Mouse (Mus musculus): Measurements from ENCODE around the gene Plcl2. TPM values are rescaled to one million over a fixed set of nuclear protein-coding genes. Genes with fewer than 3 reads are reported as not detected.
A peak's percentile ranks its signal among the peaks of the same experiment; 100 is the strongest.

Gene Plcl2
- 10.2 and 11.6 TPM in 2 replicates for polyA plus RNA-seq (2015; fragmentation: Nextera tagmentation; extraction: Ambion mirVana)

DNA sequence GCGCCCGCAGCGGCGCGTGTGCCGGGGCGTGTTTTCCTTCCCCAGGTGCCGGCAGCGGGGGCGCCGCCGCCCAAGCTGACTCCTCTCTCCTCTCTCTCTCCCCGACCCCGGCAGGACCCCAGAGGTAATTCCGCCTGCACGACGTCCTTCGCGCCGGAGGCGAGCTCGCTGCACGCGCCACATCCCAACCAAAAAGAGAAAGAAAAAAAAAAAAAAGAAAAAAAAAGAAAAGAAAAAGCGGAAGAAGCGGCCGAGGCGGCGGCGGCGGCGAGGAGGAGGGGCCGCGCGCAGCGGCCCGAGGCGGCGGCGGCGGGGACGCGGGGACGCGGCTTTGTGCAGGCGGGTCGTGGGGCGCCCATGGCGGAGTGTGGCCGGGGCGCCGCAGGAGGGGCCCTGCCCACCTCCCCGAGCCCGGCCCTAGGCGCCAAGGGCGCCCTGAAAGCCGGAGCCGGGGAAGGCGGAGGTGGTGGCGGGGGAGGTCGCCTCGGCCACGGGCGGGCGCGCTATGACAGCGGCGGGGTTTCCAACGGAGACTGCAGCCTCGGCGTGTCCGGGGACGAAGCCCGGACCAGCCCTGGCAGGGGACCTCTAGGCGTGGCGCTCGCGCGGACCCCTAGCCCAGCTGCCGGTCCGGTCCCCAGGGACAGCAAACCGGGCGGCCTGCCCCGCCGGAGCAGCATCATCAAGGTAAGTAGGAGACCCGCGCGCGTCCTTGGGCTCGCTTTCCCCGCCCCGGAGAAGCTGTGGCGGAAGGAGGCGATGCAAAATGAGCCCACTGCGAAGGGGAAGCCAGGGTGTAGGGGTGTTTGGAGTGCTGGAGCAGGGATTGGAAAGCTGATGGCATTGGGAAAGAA is at the start of gene Plcl2:
Gene Plcl2, plus strand, starts transcription at position 153 of the 854 bp plus-strand sequence.
- H3K4me1 ChIP-seq = peaks cover 49% of the 10 kb centered on the region
- no peaks in the 10 kb centered on the region for H3K9me3 ChIP-seq
- H3K9ac ChIP-seq (replicated peaks) = peak within 1 kb of the TSS; percentile 88
- ATAC-seq (replicated peaks) = peak; percentile 66
- H3K27ac ChIP-seq (replicated peaks) = peak within 1 kb of the TSS; percentile 94
- WGBS = under 1% methylated on average over 67 of the region's 95 CpGs
- no peaks in the 10 kb centered on the region for H3K27me3 ChIP-seq
- H3K4me2 ChIP-seq (replicated peaks) = peak within 1 kb of the TSS; percentile 86
- H3K36me3 ChIP-seq = no peaks in the 10 kb centered on the region
- H3K4me3 ChIP-seq = peak within 1 kb of the TSS; percentile 77

DNA sequence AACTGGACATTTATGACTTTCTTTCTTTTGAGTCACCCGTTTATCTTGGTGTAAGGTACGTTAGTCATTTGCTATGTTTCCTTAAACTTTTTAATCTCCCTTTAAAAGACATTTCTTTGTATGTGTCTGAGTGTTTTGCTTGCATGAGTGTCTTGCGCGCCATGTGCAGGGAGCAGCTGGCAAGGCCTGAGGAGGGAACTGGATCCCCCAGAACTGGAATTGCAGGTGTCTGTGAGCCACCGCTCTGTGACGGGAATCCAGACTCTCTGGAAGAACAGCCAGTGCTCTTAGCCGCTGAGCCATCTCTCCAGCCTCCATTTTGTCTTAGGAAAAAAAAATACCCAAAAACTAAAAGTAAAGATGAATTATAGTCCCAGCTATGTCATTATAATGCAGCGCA is 48.9 kb upstream of the Plcl2 start:
- no peaks in the 10 kb centered on the region for H3K9me3 ChIP-seq

DNA sequence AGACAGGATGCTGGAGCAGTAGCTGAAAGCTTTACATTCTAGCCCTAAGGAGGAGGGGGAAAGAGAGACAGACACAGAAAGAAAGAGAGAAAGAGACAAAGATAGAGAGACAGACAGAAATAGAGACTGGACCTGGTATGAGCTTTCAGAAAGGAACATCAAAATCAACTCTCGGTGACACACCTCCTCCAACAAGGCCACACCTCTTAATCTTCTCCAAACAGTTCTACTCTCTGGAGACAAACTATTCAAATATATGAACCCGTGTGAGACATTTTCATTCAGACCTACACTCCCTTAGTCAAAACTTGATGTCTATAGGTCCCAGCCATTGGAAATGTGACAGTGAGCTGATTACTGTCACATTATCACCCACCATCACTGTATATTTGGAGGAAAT is 41.8 kb upstream of the Plcl2 start:
- no peak overlapping the region for H3K4me3 ChIP-seq
- H3K27me3 ChIP-seq = no peaks in the 10 kb centered on the region
- H3K4me2 ChIP-seq (replicated peaks) = no peak overlapping the region
- no peak overlapping the region for H3K27ac ChIP-seq (replicated peaks)
- no peaks in the 10 kb centered on the region for H3K9me3 ChIP-seq
- H3K9ac ChIP-seq (replicated peaks) = no peak overlapping the region
- peaks cover 20% of the 10 kb centered on the region for H3K4me1 ChIP-seq
- ATAC-seq (replicated peaks) = no peak
- 92% methylated on average over 2 of the region's 2 CpGs for WGBS
- H3K36me3 ChIP-seq = no peaks in the 10 kb centered on the region

More for the DNA sequence above, 48.9 kb upstream of the Plcl2 start:
- no peaks in the 10 kb centered on the region for H3K27me3 ChIP-seq
- H3K36me3 ChIP-seq = no peaks in the 10 kb centered on the region
- no peak for ATAC-seq (replicated peaks)
- H3K9ac ChIP-seq (replicated peaks) = no peak overlapping the region
- no peak overlapping the region for H3K4me2 ChIP-seq (replicated peaks)
- no peaks in the 10 kb centered on the region for H3K4me1 ChIP-seq
- H3K4me3 ChIP-seq = no peak overlapping the region
- no peak overlapping the region for H3K27ac ChIP-seq (replicated peaks)
- 78% methylated on average over 8 of the region's 8 CpGs for WGBS

DNA sequence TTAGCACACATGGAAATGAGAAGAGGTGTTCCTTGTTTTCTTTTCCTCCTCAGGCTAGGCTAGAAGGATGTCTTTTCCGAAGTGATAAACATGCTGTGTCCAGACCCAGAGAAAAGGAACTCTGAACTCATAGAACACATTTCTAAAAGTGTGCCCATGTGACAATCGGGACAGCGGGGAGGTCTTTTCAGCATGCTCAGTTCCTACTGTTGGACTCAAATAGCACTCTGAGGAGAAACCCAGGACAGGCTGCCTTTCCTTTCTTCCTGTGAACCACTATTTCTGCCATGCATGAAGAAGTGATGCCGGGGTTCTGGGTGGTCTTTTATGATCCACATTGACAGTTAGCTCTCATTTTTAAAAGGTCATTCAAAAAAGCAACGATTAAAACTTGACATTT is 40.1 kb upstream of the Plcl2 start:
- no peaks in the 10 kb centered on the region for H3K27me3 ChIP-seq
- no peak overlapping the region for H3K9ac ChIP-seq (replicated peaks)
- 55% methylated on average over 5 of the region's 5 CpGs for WGBS
- H3K4me3 ChIP-seq = no peak overlapping the region
- ATAC-seq (replicated peaks) = no peak
- H3K4me1 ChIP-seq = peaks cover 20% of the 10 kb centered on the region
- no peaks in the 10 kb centered on the region for H3K9me3 ChIP-seq
- no peak overlapping the region for H3K4me2 ChIP-seq (replicated peaks)
- no peaks in the 10 kb centered on the region for H3K36me3 ChIP-seq
- H3K27ac ChIP-seq (replicated peaks) = no peak overlapping the region; the same call in 1 of the 2 replicates

DNA sequence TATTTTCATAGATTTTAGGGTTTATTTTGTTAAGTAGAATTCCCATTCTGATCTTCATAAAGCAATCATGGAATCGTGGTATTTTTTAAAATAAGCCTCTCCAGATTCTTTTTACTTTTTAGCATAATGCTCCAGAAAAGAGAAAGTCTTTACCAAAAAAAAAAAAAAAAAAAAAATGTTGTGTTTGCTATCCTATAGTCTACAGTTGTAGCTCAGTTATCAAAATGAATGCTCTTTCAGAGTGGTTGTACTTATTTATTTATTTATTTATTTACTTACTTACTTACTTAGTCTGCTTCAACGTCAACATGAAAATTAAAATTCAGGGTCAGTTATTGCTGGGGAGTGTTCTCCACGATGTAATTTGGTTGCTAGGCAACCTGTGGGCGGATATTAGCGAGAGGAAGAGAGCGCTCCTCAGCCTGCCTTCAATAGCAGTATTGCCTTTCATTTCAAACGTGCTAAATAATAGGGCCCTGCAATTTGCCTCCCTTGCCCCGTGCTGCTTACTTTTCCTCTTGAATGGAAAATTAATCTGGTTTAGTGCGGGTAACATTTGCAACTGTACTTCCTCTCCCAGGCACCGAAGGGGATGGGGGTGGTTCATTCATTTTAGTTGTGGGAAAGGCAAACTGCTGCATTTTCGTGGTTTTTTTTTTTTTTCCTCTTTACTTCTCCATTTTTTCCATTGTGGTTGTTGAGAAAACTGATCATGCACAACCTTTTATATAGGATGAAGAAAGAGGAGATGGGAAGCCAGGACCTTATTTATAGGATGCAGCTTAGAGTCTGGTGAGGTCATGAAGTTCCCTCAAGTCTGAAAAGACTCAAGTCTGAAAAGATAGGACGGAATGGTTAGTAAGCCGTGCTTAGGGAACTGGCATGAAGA is 39.4 kb upstream of the Plcl2 start:
- Histone ChIP-seq H3K36me3 (no peaks in the 10 kb centered on the region), H3K4me2 (replicated peaks) (peak overlapping the region; percentile 45), H3K9ac (replicated peaks) (peak overlapping the region; percentile 26; the same call in 1 of the 2 replicates), H3K4me3 (peak overlapping the region; percentile 28), H3K9me3 (no peaks in the 10 kb centered on the region), H3K27me3 (no peaks in the 10 kb centered on the region), H3K4me1 (peaks cover 20% of the 10 kb centered on the region), H3K27ac (replicated peaks) (peak overlapping the region; percentile 85)
- 4% methylated on average over 13 of the region's 13 CpGs for WGBS
- ATAC-seq (replicated peaks) = peak; percentile 91

DNA sequence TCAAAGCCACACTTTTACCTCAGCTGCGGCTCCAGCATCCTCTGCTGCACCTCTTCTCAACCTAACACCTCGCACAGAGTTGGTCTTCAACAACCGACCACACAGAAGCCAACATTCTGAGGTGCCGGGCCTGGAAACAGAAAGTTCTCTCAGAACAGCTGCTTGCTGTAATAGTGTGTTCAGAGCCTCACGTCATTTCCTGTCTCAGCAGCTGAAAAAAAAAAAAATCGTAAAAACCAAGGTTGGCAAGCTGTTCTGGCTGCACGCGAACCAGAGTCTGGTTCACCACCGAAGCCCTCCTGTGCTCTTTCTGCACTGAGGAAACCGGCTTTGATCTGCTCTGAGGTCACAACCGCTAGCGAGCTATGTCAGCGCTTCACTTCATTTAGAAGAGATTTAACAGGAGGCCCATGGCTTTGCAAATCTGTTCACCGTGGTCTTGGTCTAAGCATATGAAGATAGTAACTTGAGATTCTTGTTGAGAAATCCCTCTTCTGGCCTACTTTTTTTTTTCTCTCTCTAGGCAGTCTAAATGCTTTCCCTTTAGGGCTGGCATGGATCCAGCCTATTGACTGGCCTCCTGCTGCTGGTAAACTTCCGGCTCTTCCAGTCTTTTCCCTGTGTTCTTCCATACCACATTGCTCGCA is 38.6 kb upstream of the Plcl2 start:
- no peaks in the 10 kb centered on the region for H3K27me3 ChIP-seq
- ATAC-seq (replicated peaks) = peak; percentile 64
- 15% methylated on average over 16 of the region's 16 CpGs for WGBS

DNA sequence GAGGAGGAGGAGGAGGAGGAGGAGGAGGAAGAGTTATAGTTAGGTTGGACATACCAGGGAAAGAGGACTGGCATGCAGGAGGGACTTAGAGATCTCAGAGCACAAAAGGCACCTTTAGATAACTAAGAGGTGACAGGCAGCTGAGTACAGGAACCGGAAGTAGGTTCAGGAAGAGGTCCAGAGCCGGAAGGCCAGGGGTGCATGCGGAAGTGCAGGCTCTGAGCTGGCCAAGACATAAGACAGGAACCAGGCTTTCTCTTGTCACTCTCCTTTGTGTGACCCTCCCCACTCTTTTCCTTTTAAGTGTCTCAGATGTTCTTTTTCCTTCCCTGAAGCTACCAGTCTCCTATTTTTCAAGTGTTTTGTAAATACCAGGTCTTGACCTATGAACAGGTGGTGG is 38.0 kb upstream of the Plcl2 start:
- Histone ChIP-seq H3K4me2 (replicated peaks) (no peak overlapping the region), H3K27me3 (no peaks in the 10 kb centered on the region), H3K36me3 (no peaks in the 10 kb centered on the region), H3K9me3 (no peaks in the 10 kb centered on the region), H3K4me3 (no peak overlapping the region), H3K9ac (replicated peaks) (no peak overlapping the region), H3K27ac (replicated peaks) (peak overlapping the region; percentile 34), H3K4me1 (peaks cover 20% of the 10 kb centered on the region)
- ATAC-seq (replicated peaks) = no peak
- 83% methylated on average over 3 of the region's 3 CpGs for WGBS

More for the DNA sequence above, 38.6 kb upstream of the Plcl2 start:
- no peak overlapping the region; the same call in 1 of the 2 replicates for H3K9ac ChIP-seq (replicated peaks)
- no peaks in the 10 kb centered on the region for H3K36me3 ChIP-seq
- H3K4me3 ChIP-seq = peak overlapping the region; percentile 28
- H3K9me3 ChIP-seq = no peaks in the 10 kb centered on the region
- peaks cover 20% of the 10 kb centered on the region for H3K4me1 ChIP-seq
- peak overlapping the region; percentile 85 for H3K27ac ChIP-seq (replicated peaks)
- H3K4me2 ChIP-seq (replicated peaks) = peak overlapping the region; percentile 45

DNA sequence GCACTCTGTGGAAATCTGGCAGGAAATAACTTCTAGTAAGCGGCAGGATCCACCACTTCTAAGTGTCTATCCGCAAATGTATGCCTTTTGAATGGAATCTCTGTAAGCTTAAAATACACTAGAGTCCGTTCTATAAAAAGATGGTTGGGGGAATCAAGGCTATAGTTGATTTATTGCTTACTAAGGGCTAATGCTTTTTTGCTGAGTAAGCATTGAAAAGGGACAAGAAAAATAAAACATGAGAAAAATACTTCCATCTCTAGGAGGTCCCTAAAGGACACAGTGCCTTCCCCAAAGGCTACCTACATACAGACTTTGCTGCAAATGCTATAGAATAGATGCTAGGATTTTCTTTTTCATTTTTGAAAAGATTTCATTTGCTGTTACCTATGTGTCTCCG is 31.9 kb upstream of the Plcl2 start:
- Histone ChIP-seq H3K9ac (replicated peaks) (no peak overlapping the region), H3K4me2 (replicated peaks) (no peak overlapping the region), H3K4me1 (no peaks in the 10 kb centered on the region), H3K36me3 (no peaks in the 10 kb centered on the region), H3K9me3 (no peaks in the 10 kb centered on the region), H3K27me3 (no peaks in the 10 kb centered on the region), H3K4me3 (no peak overlapping the region), H3K27ac (replicated peaks) (no peak overlapping the region)
- ATAC-seq (replicated peaks) = no peak
- 81% methylated on average over 4 of the region's 4 CpGs for WGBS

DNA sequence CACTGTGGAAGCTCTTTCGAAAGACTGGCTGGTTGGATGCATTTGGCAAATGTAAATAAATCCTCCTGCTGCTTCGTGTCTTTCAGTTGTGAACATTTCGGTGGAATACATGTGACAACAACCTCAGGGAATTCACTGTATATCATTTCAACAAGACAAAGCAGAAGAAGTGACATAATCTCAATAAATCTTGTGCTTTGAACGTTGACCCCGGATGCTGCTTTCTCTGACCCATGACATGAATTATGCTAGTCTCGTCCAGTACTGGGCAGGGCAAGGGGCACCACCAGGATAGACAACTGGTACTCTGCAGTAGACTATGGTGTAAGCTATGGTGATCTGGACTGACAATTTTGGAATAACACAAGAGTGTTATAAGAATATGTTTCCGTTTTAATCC is 28.3 kb upstream of the Plcl2 start:
- Histone ChIP-seq H3K9ac (replicated peaks) (no peak overlapping the region), H3K27me3 (no peaks in the 10 kb centered on the region), H3K36me3 (no peaks in the 10 kb centered on the region), H3K4me3 (no peak overlapping the region), H3K9me3 (no peaks in the 10 kb centered on the region), H3K4me2 (replicated peaks) (no peak overlapping the region), H3K27ac (replicated peaks) (no peak overlapping the region), H3K4me1 (no peaks in the 10 kb centered on the region)
- ATAC-seq (replicated peaks) = no peak
- 82% methylated on average over 7 of the region's 7 CpGs for WGBS

DNA sequence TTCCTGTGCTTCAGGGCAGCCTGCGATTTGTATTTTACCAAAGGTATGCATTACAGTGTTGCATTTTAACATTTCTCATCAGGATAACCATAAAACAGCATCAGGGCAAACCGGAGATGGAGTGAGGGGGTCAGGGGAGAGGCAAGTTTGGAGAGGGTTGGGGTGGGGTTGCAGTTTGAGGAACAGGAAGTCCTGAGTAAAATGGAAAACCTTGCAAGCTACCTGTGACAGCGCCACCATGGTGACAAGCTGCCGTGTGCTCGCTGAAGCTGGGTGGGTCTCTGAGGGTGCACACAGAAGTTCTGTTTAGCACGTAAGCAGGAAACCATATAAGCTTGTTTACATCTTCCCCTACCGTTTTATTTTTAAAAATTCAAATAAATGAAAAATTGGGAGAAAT is 25.5 kb upstream of the Plcl2 start:
- H3K9ac ChIP-seq (replicated peaks) = no peak overlapping the region
- H3K36me3 ChIP-seq = no peaks in the 10 kb centered on the region
- no peak overlapping the region for H3K27ac ChIP-seq (replicated peaks)
- WGBS = 84% methylated on average over 7 of the region's 7 CpGs
- no peaks in the 10 kb centered on the region for H3K9me3 ChIP-seq
- H3K4me1 ChIP-seq = no peaks in the 10 kb centered on the region
- no peak overlapping the region for H3K4me3 ChIP-seq
- no peak for ATAC-seq (replicated peaks)
- H3K27me3 ChIP-seq = no peaks in the 10 kb centered on the region
- H3K4me2 ChIP-seq (replicated peaks) = no peak overlapping the region

DNA sequence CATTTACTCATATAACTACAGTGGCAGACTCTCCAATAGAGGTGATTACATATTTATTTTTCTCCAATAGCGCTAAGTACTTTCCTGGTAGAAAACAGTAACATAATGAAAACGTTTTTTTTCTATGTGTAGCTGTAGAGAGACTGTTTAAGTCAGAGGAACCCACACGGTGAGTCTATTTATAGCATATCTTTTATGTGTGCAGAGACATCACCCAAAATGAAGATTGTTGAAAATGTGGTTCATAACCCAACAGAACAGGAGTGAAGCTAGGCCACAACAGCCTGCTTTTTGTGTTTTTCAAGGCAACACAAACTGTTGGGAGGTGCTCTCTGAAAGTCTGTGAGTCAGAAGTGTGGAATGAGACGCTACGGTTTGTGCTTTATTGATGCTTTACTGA is 24.2 kb upstream of the Plcl2 start:
- H3K4me3 ChIP-seq = no peak overlapping the region
- H3K4me1 ChIP-seq = 0 out of 2 replicates have a peak, but pooled peaks cover 3% of the 10 kb centered on the region
- H3K27me3 ChIP-seq = no peaks in the 10 kb centered on the region
- no peak for ATAC-seq (replicated peaks)
- H3K36me3 ChIP-seq = no peaks in the 10 kb centered on the region
- no peak overlapping the region for H3K9ac ChIP-seq (replicated peaks)
- no peaks in the 10 kb centered on the region for H3K9me3 ChIP-seq
- no peak overlapping the region for H3K27ac ChIP-seq (replicated peaks)
- 82% methylated on average over 5 of the region's 5 CpGs for WGBS
- H3K4me2 ChIP-seq (replicated peaks) = no peak overlapping the region

Measured in forebrain, embryonic 15.5 days (tissue).